Mouse (Mus musculus): ENCODE data around the gene Taf6l. TPM values are rescaled to one million over a fixed set of nuclear protein-coding genes. Genes with fewer than 3 reads are reported as not detected.

Taf6l gene
- total RNA-seq, 1 experiment = 29.4 TPM

GRCm38 (mm10) chr19:8829660-8830059, 43.4 kb upstream of the Taf6l start, which contains the start of gene AC129217.1:
TSS of gene AC129217.1 (plus strand) at chr19:8829773.
- Histone ChIP-seq H3K27ac (ENCODE audit: insufficient read depth, low read depth, low read length, poor library complexity, severe bottlenecking) (no peak within 1 kb of the TSS; the same call in 1 of the 2 replicates), H3K4me3 (ENCODE audit: insufficient read depth in 1 of 2, low read depth in 1 of 2, low read length in 2 of 2, poor library complexity in 1 of 2, severe bottlenecking in 1 of 2) (no peak within 1 kb of the TSS), H3K9me3 (ENCODE audit: control insufficient read depth, insufficient read depth, low read depth, low read length) (no peaks in the 10 kb centered on the region), H3K36me3 (ENCODE audit: control insufficient read depth, insufficient read depth, low read length, poor library complexity, severe bottlenecking) (peaks cover 53% of the 10 kb centered on the region), H3K9ac (ENCODE audit: insufficient read depth, low read depth, low read length, poor library complexity, severe bottlenecking) (no peak within 1 kb of the TSS), H3K4me1 (ENCODE audit: control insufficient read depth in 2 of 2, insufficient read depth in 2 of 2, low read length in 2 of 2, poor library complexity in 1 of 2) (peaks cover 0 to 7% of the 10 kb centered on the region in 2 experiments; a peak in 1 of 4 replicates)
- TF ChIP-seq ZNF384 (IDR thresholded peaks at IDR 0.05; ENCODE audit: low read depth, low read length) = no peak
- TF ChIP-seq ZC3H11A (IDR thresholded peaks at IDR 0.05; ENCODE audit: borderline replicate concordance, low read depth, low read length) = no peak
- TF ChIP-seq HCFC1 (IDR thresholded peaks at IDR 0.05; ENCODE audit: borderline replicate concordance, insufficient read depth, low read length) = no peak
- no peak for TF ChIP-seq CHD2 (IDR thresholded peaks at IDR 0.05; ENCODE audit: low read depth, low read length)
- no peak for TF ChIP-seq MAFK (IDR thresholded peaks at IDR 0.05; ENCODE audit: insufficient read depth, low read depth, low read length)
- in situ Hi-C loops (cut with MboI; ENCODE audit: low sequenced_read_pairs in 2 of 2, unreplicated experiment in 2 of 2) = no loop called here
- DNase-seq (ENCODE audit: low read depth, low spot score) = no peak

- Histone ChIP-seq H3K27ac (ENCODE audit: insufficient read depth, low read depth, low read length, poor library complexity, severe bottlenecking) (no peak overlapping the region), H3K36me3 (ENCODE audit: control insufficient read depth, insufficient read depth, low read length, poor library complexity, severe bottlenecking) (peaks cover 30% of the 10 kb centered on the region), H3K9ac (ENCODE audit: insufficient read depth, low read depth, low read length, poor library complexity, severe bottlenecking) (0 out of 2 replicates have a peak overlapping the region, but pooled peaks have one; percentile 7), H3K4me3 (ENCODE audit: insufficient read depth in 1 of 2, low read depth in 1 of 2, low read length in 2 of 2, poor library complexity in 1 of 2, severe bottlenecking in 1 of 2) (peak overlapping the region in 1 of 2 experiments; percentile 28; a peak in 1 of 4 replicates), H3K4me1 (ENCODE audit: control insufficient read depth in 2 of 2, insufficient read depth in 2 of 2, low read length in 2 of 2, poor library complexity in 1 of 2) (peaks cover 5 to 6% of the 10 kb centered on the region in 2 experiments; a peak in 2 of 4 replicates), H3K9me3 (ENCODE audit: control insufficient read depth, insufficient read depth, low read depth, low read length) (no peaks in the 10 kb centered on the region)
- no peak for DNase-seq (ENCODE audit: low read depth, low spot score)
- TF ChIP-seq MAFK (IDR thresholded peaks at IDR 0.05; ENCODE audit: insufficient read depth, low read depth, low read length) = no peak
- in situ Hi-C loops (cut with MboI; ENCODE audit: low sequenced_read_pairs in 2 of 2, unreplicated experiment in 2 of 2) = no loop called here
These were observed 36.5 kb upstream of the Taf6l start for GRCm38 (mm10) chr19:8822696-8823095.

GRCm38 (mm10) chr19:8821146-8821545, 34.9 kb upstream of the Taf6l start:
- no peak for DNase-seq (ENCODE audit: low read depth, low spot score)
- no peak overlapping the region for H3K27ac ChIP-seq (ENCODE audit: insufficient read depth, low read depth, low read length, poor library complexity, severe bottlenecking)
- in situ Hi-C loops (cut with MboI; ENCODE audit: low sequenced_read_pairs in 2 of 2, unreplicated experiment in 2 of 2) = no loop called here
- H3K9ac ChIP-seq (ENCODE audit: insufficient read depth, low read depth, low read length, poor library complexity, severe bottlenecking) = peak overlapping the region; percentile 94
- TF ChIP-seq MAFK (IDR thresholded peaks at IDR 0.05; ENCODE audit: insufficient read depth, low read depth, low read length) (no peak), CHD2 (IDR thresholded peaks at IDR 0.05; ENCODE audit: low read depth, low read length) (no peak), HCFC1 (IDR thresholded peaks at IDR 0.05; ENCODE audit: borderline replicate concordance, insufficient read depth, low read length) (no peak), ZNF384 (IDR thresholded peaks at IDR 0.05; ENCODE audit: low read depth, low read length) (no peak), ZC3H11A (IDR thresholded peaks at IDR 0.05; ENCODE audit: borderline replicate concordance, low read depth, low read length) (no peak)
- H3K36me3 ChIP-seq (ENCODE audit: control insufficient read depth, insufficient read depth, low read length, poor library complexity, severe bottlenecking) = peaks cover 25% of the 10 kb centered on the region
- peak overlapping the region; percentile 76 to 89 for H3K4me3 ChIP-seq (ENCODE audit: insufficient read depth in 1 of 2, low read depth in 1 of 2, low read length in 2 of 2, poor library complexity in 1 of 2, severe bottlenecking in 1 of 2)
- H3K4me1 ChIP-seq (ENCODE audit: control insufficient read depth in 2 of 2, insufficient read depth in 2 of 2, low read length in 2 of 2, poor library complexity in 1 of 2) = peaks cover 5 to 9% of the 10 kb centered on the region in 2 experiments; a peak in 2 of 4 replicates
- H3K9me3 ChIP-seq (ENCODE audit: control insufficient read depth, insufficient read depth, low read depth, low read length) = no peaks in the 10 kb centered on the region

- no peak for TF ChIP-seq ZC3H11A (IDR thresholded peaks at IDR 0.05; ENCODE audit: borderline replicate concordance, low read depth, low read length)
- TF ChIP-seq MAFK (IDR thresholded peaks at IDR 0.05; ENCODE audit: insufficient read depth, low read depth, low read length) = no peak
- no peak for TF ChIP-seq CHD2 (IDR thresholded peaks at IDR 0.05; ENCODE audit: low read depth, low read length)
- no peak for TF ChIP-seq HCFC1 (IDR thresholded peaks at IDR 0.05; ENCODE audit: borderline replicate concordance, insufficient read depth, low read length)
- no peak for TF ChIP-seq ZNF384 (IDR thresholded peaks at IDR 0.05; ENCODE audit: low read depth, low read length)
These were observed 34.3 kb upstream of the Taf6l start for GRCm38 (mm10) chr19:8820424-8820956.

More at GRCm38 (mm10) chr19:8820424-8820956, 34.3 kb upstream of the Taf6l start:
- peak overlapping the region; percentile 94 for H3K9ac ChIP-seq (ENCODE audit: insufficient read depth, low read depth, low read length, poor library complexity, severe bottlenecking)
- peaks cover 24% of the 10 kb centered on the region for H3K36me3 ChIP-seq (ENCODE audit: control insufficient read depth, insufficient read depth, low read length, poor library complexity, severe bottlenecking)
- H3K27ac ChIP-seq (ENCODE audit: insufficient read depth, low read depth, low read length, poor library complexity, severe bottlenecking) = peak overlapping the region; percentile 97
- peaks cover 5 to 9% of the 10 kb centered on the region in 2 experiments; a peak in 2 of 4 replicates for H3K4me1 ChIP-seq (ENCODE audit: control insufficient read depth in 2 of 2, insufficient read depth in 2 of 2, low read length in 2 of 2, poor library complexity in 1 of 2)
- no peaks in the 10 kb centered on the region for H3K9me3 ChIP-seq (ENCODE audit: control insufficient read depth, insufficient read depth, low read depth, low read length)
- in situ Hi-C loops (cut with MboI; ENCODE audit: low sequenced_read_pairs in 2 of 2, unreplicated experiment in 2 of 2) = no loop called here
- DNase-seq (ENCODE audit: low read depth, low spot score) = no peak
- peak overlapping the region; percentile 76 to 89 for H3K4me3 ChIP-seq (ENCODE audit: insufficient read depth in 1 of 2, low read depth in 1 of 2, low read length in 2 of 2, poor library complexity in 1 of 2, severe bottlenecking in 1 of 2)

Measured in ES-E14 (cell line).